Mouse (Mus musculus) leukemia stem cell, adult 10-12 weeks (primary cell): ENCODE data around the gene Papss1. TPM values are rescaled to one million over a fixed set of nuclear protein-coding genes. Genes with fewer than 3 reads are reported as not detected.

Experiments used
- polyA plus RNA-seq: library from polyadenylated mRNA; stranded (reverse); fragments of >175 nt; gene quantifications from 2 replicates; pipeline ENCODE4 v1.2.3, GENCODE M21; 2012; ENCODE audit warnings: low replicate concordance

The Papss1 gene
- 0.93 and 3.2 TPM in 2 replicates for polyA plus RNA-seq

GRCm38 (mm10) chr3:131564430-131565256, at the start of gene Papss1:
Papss1 (plus strand) TSS chr3:131564768.

Other genes starting within 250 kb of the Papss1 start
- not detected in 2 replicates for gene Sgms2, start 73.4 kb upstream of the Papss1 start, polyA plus RNA-seq